ENCODE assay signal across 24 mouse cellular contexts in the genomic region with DNA sequence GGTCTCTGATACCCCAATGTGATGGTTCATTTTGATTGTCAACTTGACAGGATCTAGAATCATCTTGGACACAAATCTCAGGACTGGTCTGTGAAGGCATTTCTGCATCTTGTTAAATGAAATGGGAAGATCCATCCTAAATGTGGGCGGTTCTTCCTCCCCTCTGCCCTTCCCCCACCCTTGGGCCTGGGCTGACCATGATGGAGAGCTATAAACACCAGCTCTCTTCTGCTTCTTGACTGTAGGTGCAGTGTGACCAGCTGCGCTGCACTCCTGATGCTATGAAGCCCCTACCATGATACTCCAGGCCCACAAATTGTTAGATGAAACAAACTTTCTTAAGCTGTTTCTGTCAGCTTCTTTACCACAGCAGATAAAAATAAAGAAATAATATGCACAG. TPM values are rescaled to one million over a fixed set of nuclear protein-coding genes. Genes with fewer than 3 reads are reported as not detected.
"Had no signal": no experiment of that assay in that cellular context is flagged by ENCODE, and none has a peak within 500 bp of the region (broad histone marks: within the 10 kb centered on the region; RNA-seq: fewer than 3 reads in every experiment).

No protein-coding gene starts in this region.

- H3K4me2 ChIP-seq: liver, embryonic 15.5 days; lung, embryonic 15.5 days; midbrain, embryonic 12.5 days; stomach, embryonic 15.5 days had no signal

- H3K36me3 ChIP-seq: liver, embryonic 15.5 days; lung, embryonic 15.5 days; midbrain, embryonic 12.5 days; stomach, embryonic 15.5 days had no signal

- ATAC-seq: liver, postnatal 0 days; lung, postnatal 0 days; midbrain, embryonic 16.5 days had no signal

- H3K4me1 ChIP-seq: liver, embryonic 15.5 days had no signal

- DNase-seq: liver, postnatal 0 days; lung, adult 2 months; lung, postnatal 14 days; lung, postnatal 36 days; midbrain, embryonic 14.5 days; right cerebral cortex, postnatal 14 days; thymus, adult 2 months; thymus, postnatal 25 days; thymus, postnatal 4 days had no signal

- H3K4me3 ChIP-seq: liver, embryonic 15.5 days; lung, embryonic 15.5 days; megakaryocyte, embryonic 14.5 days; midbrain, embryonic 12.5 days; stomach, embryonic 15.5 days had no signal

- H3K9ac ChIP-seq: liver, embryonic 15.5 days; liver, postnatal 0 days; lung, embryonic 15.5 days; midbrain, embryonic 12.5 days; stomach, embryonic 15.5 days had no signal

- H3K9me3 ChIP-seq: liver, embryonic 15.5 days; lung, embryonic 15.5 days; megakaryocyte, embryonic 14.5 days; midbrain, embryonic 12.5 days; stomach, embryonic 15.5 days had no signal

- H3K27ac ChIP-seq: liver, embryonic 15.5 days; lung, embryonic 15.5 days; macrophage; midbrain, embryonic 12.5 days; stomach, embryonic 15.5 days; stomach, postnatal 0 days had no signal

RNA-seq across cellular contexts. Expression of gene Gbx2, which starts 32.3 kb away (rescaled TPM):
- total RNA-seq: monocyte, adult 5-6 weeks; neutrophil, adult 5-6 weeks had no signal
- polyA plus RNA-seq: stomach, postnatal 0 days; testis, adult 2 months; urinary bladder, adult 2 months had no signal

RNA-seq across cellular contexts. Expression of gene Asb18, which starts 51.2 kb away (rescaled TPM):
- total RNA-seq: megakaryocyte progenitor cell, adult 5-6 weeks; monocyte, adult 5-6 weeks; neutrophil, adult 5-6 weeks had no signal
- polyA plus RNA-seq: liver, embryonic 15.5 days; liver, postnatal 0 days; lung, postnatal 0 days; macrophage; spleen, adult 2 months; stomach, embryonic 15.5 days; stomach, postnatal 0 days had no signal
